Mouse (Mus musculus) retina, postnatal 7 days (tissue): ENCODE data around the gene Sp7.

Experiments
- DNase-seq: peaks from one replicate; pipeline ENCODE4 v3.0.0-alpha.2; 2012; ENCODE audit warnings: low read depth, low spot score

Gene Sp7

GRCm38 (mm10) chr15:102366733-102367344, at the start of gene Sp7:
Sp7 (minus strand) TSS chr15:102367182.
- DNase-seq: no peak

GRCm38 (mm10) chr15:102413687-102414086, 46.7 kb upstream of the Sp7 start:
- DNase-seq: no peak

- DNase-seq: no peak
Observed at GRCm38 (mm10) chr15:102411077-102411476, 44.1 kb upstream of the Sp7 start.

- no peak for DNase-seq
Observed at GRCm38 (mm10) chr15:102409286-102409685, 42.3 kb upstream of the Sp7 start.

- DNase-seq: no peak
Observed at GRCm38 (mm10) chr15:102408558-102409130, 41.7 kb upstream of the Sp7 start.

- no peak for DNase-seq
Observed at GRCm38 (mm10) chr15:102407681-102408557, 40.9 kb upstream of the Sp7 start.

- DNase-seq: no peak
Observed at GRCm38 (mm10) chr15:102406912-102407580, 40.1 kb upstream of the Sp7 start.

GRCm38 (mm10) chr15:102406196-102406911, 39.4 kb upstream of the Sp7 start:
- DNase-seq: no peak

- DNase-seq: peak; percentile 99
Observed at GRCm38 (mm10) chr15:102405489-102406195, 38.7 kb upstream of the Sp7 start, which contains the start of gene Sp1. Sp1 (plus strand) TSS chr15:102406143.

GRCm38 (mm10) chr15:102404608-102405488, 37.9 kb upstream of the Sp7 start:
- no peak for DNase-seq

- DNase-seq: no peak
Observed at GRCm38 (mm10) chr15:102402210-102402609, 35.2 kb upstream of the Sp7 start.

GRCm38 (mm10) chr15:102401278-102401677, 34.3 kb upstream of the Sp7 start:
- no peak for DNase-seq

GRCm38 (mm10) chr15:102400476-102401045, 33.6 kb upstream of the Sp7 start:
- no peak for DNase-seq

GRCm38 (mm10) chr15:102399229-102400221, 32.5 kb upstream of the Sp7 start:
- DNase-seq: no peak

GRCm38 (mm10) chr15:102398629-102399028, 31.6 kb upstream of the Sp7 start:
- no peak for DNase-seq

- no peak for DNase-seq
Observed at GRCm38 (mm10) chr15:102395061-102395460, 28.1 kb upstream of the Sp7 start.

GRCm38 (mm10) chr15:102393584-102394014, 26.6 kb upstream of the Sp7 start:
- DNase-seq: peak; percentile 48

- DNase-seq: no peak
Observed at GRCm38 (mm10) chr15:102392520-102392919, 25.5 kb upstream of the Sp7 start.
